In the genomic region with DNA sequence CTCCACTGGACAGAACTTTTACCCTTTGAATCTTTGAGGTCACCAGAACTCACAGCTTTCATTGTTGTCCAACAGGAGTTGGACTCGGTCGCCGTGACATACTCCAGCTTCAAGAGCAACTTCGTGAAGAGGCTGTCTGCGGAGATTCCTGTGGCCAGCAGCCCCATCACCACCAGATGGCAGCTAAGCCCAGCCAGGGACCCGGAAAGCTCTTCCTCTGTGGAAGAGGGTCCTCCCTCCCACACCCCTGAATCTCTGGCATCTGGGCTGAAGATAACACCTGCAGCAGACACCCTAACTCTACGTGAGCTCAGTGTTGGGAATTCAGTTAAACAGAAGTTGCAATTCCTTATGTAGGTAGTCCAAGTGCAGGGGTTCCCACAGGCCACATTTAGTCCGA, we compare ENCODE assay signal across 14 mouse cellular contexts. TPM values are rescaled to one million over a fixed set of nuclear protein-coding genes. Genes with fewer than 3 reads are reported as not detected.
A peak's percentile ranks its signal among the peaks of the same experiment; 100 is the strongest.
DNase-seq lines count a peak whose midpoint lies in the region; ATAC-seq and TF ChIP-seq lines count a peak whose summit lies in the region.
"Had no signal": no experiment of that assay in that cellular context is flagged by ENCODE, and none has a peak within 500 bp of the region (broad histone marks: within the 10 kb centered on the region; RNA-seq: fewer than 3 reads in every experiment).

No protein-coding gene starts in this region.

- no peaks in the 10 kb centered on the region for H3K4me1 ChIP-seq in hindbrain, postnatal 0 days (ENCODE audit: insufficient read depth, low read length)
- no peaks in the 10 kb centered on the region for H3K4me1 ChIP-seq in hindbrain, embryonic 13.5 days (replicated peaks)
- no peaks in the 10 kb centered on the region for H3K4me1 ChIP-seq in lung, postnatal 0 days (ENCODE audit: insufficient read depth, low read depth, low read length)

- no peak overlapping the region for H3K27ac ChIP-seq in hindbrain, postnatal 0 days
- H3K27ac ChIP-seq in hindbrain, embryonic 13.5 days: no peak overlapping the region
- H3K27ac ChIP-seq in lung, postnatal 0 days (ENCODE audit: low read length): no peak overlapping the region

- H3K36me3 ChIP-seq in hindbrain, postnatal 0 days (ENCODE audit: insufficient read depth, low read length): no peaks in the 10 kb centered on the region
- no peaks in the 10 kb centered on the region for H3K36me3 ChIP-seq in hindbrain, embryonic 13.5 days
- no peaks in the 10 kb centered on the region for H3K36me3 ChIP-seq in lung, postnatal 0 days (ENCODE audit: insufficient read depth, low read length)

- TF ChIP-seq CTCF in hindbrain, postnatal 0 days (IDR thresholded peaks at IDR 0.05; ENCODE audit: low read depth): peak; percentile 76
- TF ChIP-seq CTCF in lung, postnatal 0 days (IDR thresholded peaks at IDR 0.05): peak; percentile 61

- H3K9me3 ChIP-seq in hindbrain, postnatal 0 days (ENCODE audit: low read length): no peaks in the 10 kb centered on the region
- no peaks in the 10 kb centered on the region for H3K9me3 ChIP-seq in hindbrain, embryonic 13.5 days
- H3K9me3 ChIP-seq in lung, postnatal 0 days (ENCODE audit: low read length): no peaks in the 10 kb centered on the region

- H3K4me2 ChIP-seq in hindbrain, postnatal 0 days (ENCODE audit: low read depth, low read length): no peak overlapping the region
- H3K4me2 ChIP-seq in hindbrain, embryonic 13.5 days: no peak overlapping the region
- H3K4me2 ChIP-seq in lung, postnatal 0 days (replicated peaks; ENCODE audit: low read depth, low read length): no peak overlapping the region

- TF ChIP-seq EP300 in lung, postnatal 0 days (IDR thresholded peaks at IDR 0.05): no peak

- H3K4me3 ChIP-seq in hindbrain, postnatal 0 days (ENCODE audit: low read length): no peak overlapping the region
- no peak overlapping the region for H3K4me3 ChIP-seq in hindbrain, embryonic 13.5 days
- no peak overlapping the region for H3K4me3 ChIP-seq in lung, postnatal 0 days (ENCODE audit: low read depth, low read length)

- DNase-seq in hindbrain, postnatal 0 days (ENCODE audit: low spot score): peak; percentile 68
- DNase-seq in lung, postnatal 0 days (ENCODE audit: low spot score): no peak
- DNase-seq in lung, postnatal 25 days (ENCODE audit: low spot score): no peak
- DNase-seq in embryo, embryonic 10 days (ENCODE audit: low spot score): peak; percentile 51
- peak; percentile 20 for DNase-seq in mesoderm, embryonic 11.5 days (ENCODE audit: low read depth, low spot score)
- DNase-seq: cerebellum, adult 11-12 months had no signal

- peak; percentile 64; the same call in 1 of the 2 replicates for ATAC-seq in hindbrain, postnatal 0 days
- no peak for ATAC-seq in hindbrain, embryonic 13.5 days (ENCODE audit: low FRiP score)
- no peak for ATAC-seq in lung, postnatal 0 days
- ATAC-seq in inflammation-experienced regulatory T-cells, adult 6 months: no peak

- no peak overlapping the region for H3K9ac ChIP-seq in hindbrain, postnatal 0 days (replicated peaks; ENCODE audit: low read length)
- no peak overlapping the region for H3K9ac ChIP-seq in hindbrain, embryonic 13.5 days
- no peak overlapping the region for H3K9ac ChIP-seq in lung, postnatal 0 days (replicated peaks; ENCODE audit: low read depth)

- WGBS in hindbrain, postnatal 0 days: 41% methylated on average over 8 of the region's 8 CpGs
- WGBS in hindbrain, embryonic 13.5 days: 43% methylated on average over 8 of the region's 8 CpGs
- 22% methylated on average over 8 of the region's 8 CpGs for WGBS in lung, postnatal 0 days

- no peaks in the 10 kb centered on the region for H3K27me3 ChIP-seq in hindbrain, postnatal 0 days (ENCODE audit: insufficient read depth, low read length)
- H3K27me3 ChIP-seq in hindbrain, embryonic 13.5 days: no peaks in the 10 kb centered on the region
- H3K27me3 ChIP-seq in lung, postnatal 0 days (replicated peaks; ENCODE audit: insufficient read depth, low read length): no peaks in the 10 kb centered on the region

RNA-seq across cellular contexts. Expression of a gene that starts 9.6 kb away (rescaled TPM):
- 10.2 and 19.7 TPM in 2 replicates for total RNA-seq in hindbrain, postnatal 0 days (2014; rRNA removed)
- 60.4 and 67.0 TPM in 2 replicates for polyA plus RNA-seq in hindbrain, postnatal 0 days (2015; fragmentation: Nextera tagmentation; extraction: Ambion mirVana)
- 78.5 and 78.6 TPM in 2 replicates for polyA plus RNA-seq in hindbrain, embryonic 13.5 days (2015; fragmentation: Nextera tagmentation; extraction: Ambion mirVana)
- 132 and 135 TPM in 2 replicates for polyA plus RNA-seq in lung, postnatal 0 days (2015; fragmentation: Nextera tagmentation; extraction: Ambion mirVana)
- not detected for polyA plus RNA-seq in inflammation-experienced regulatory T-cells, adult 6 months (2017; shearing (Covaris generic))
- total RNA-seq: granulocyte monocyte progenitor cell, adult 5-6 weeks; megakaryocyte-erythroid progenitor cell, adult 5-6 weeks had no signal

RNA-seq across cellular contexts. Expression of a gene that starts 20.9 kb away (rescaled TPM):
- total RNA-seq in hindbrain, postnatal 0 days (2014; rRNA removed): 2.4 and 3.1 TPM in 2 replicates
- 0.34 and 0.60 TPM in 2 replicates for polyA plus RNA-seq in hindbrain, postnatal 0 days (2015; fragmentation: Nextera tagmentation; extraction: Ambion mirVana)
- polyA plus RNA-seq in hindbrain, embryonic 13.5 days (2015; fragmentation: Nextera tagmentation; extraction: Ambion mirVana): 0.35 and 0.86 TPM in 2 replicates
- 0.47 and 0.73 TPM in 2 replicates for polyA plus RNA-seq in lung, postnatal 0 days (2015; fragmentation: Nextera tagmentation; extraction: Ambion mirVana)
- polyA plus RNA-seq in inflammation-experienced regulatory T-cells, adult 6 months (2017; shearing (Covaris generic)): not detected
- total RNA-seq: adrenal gland, adult 18-20 months; granulocyte monocyte progenitor cell, adult 5-6 weeks; left cerebral cortex, postnatal 25 days; megakaryocyte-erythroid progenitor cell, adult 5-6 weeks had no signal
- polyA plus RNA-seq: intestine, embryonic 14.5 days had no signal

RNA-seq across cellular contexts. Expression of a gene that starts 45.0 kb away (rescaled TPM):
- total RNA-seq in hindbrain, postnatal 0 days (2014; rRNA removed): not detected in 2 replicates
- polyA plus RNA-seq in hindbrain, postnatal 0 days (2015; fragmentation: Nextera tagmentation; extraction: Ambion mirVana): not detected in 2 replicates
- polyA plus RNA-seq in hindbrain, embryonic 13.5 days (2015; fragmentation: Nextera tagmentation; extraction: Ambion mirVana): not detected in 2 replicates
- 5.1 and 8.0 TPM in 2 replicates for polyA plus RNA-seq in lung, postnatal 0 days (2015; fragmentation: Nextera tagmentation; extraction: Ambion mirVana)
- polyA plus RNA-seq in inflammation-experienced regulatory T-cells, adult 6 months (2017; shearing (Covaris generic)): 10 to 100 TPM in 1 of 3 experiments, under 1 TPM in 1, not detected in 1; 0.98 to 40.3 TPM
- total RNA-seq: ES-E14; granulocyte monocyte progenitor cell, adult 5-6 weeks; left cerebral cortex, postnatal 25 days had no signal

Comparison
In these comparisons a context has a peak if more than half of its experiments do, and no peak if none do; other contexts are left out.
1. DNase-seq: peak in hindbrain, postnatal 0 days (single experiment), embryo, embryonic 10 days (single experiment) and mesoderm, embryonic 11.5 days (single experiment); none in lung, postnatal 0 days (single experiment) and lung, postnatal 25 days (single experiment).
2. RNA of a gene that starts 9.6 kb away (polyA plus RNA-seq): 132 to 135 TPM in lung, postnatal 0 days, 78.5 to 78.6 TPM in hindbrain, embryonic 13.5 days and 60.4 to 67.0 TPM in hindbrain, postnatal 0 days; not detected in inflammation-experienced regulatory T-cells, adult 6 months; every median in the first group is over 10 times any median in the second.